Mouse (Mus musculus) central nervous system, embryonic 11.5 days (tissue): ENCODE measurements around the gene Mroh2b. TPM values are rescaled to one million over a fixed set of nuclear protein-coding genes. Genes with fewer than 3 reads are reported as not detected.

Experiments used
- polyA plus RNA-seq: library from polyadenylated mRNA; depleted of rRNA; stranded (reverse); fragments of >200 nt; gene quantifications from 2 replicates; pipeline ENCODE4 v1.2.3, GENCODE M21; 2012; rRNA removed

Mroh2b gene
- 0.01 TPM in 1 of 2 replicates, not detected in the other for polyA plus RNA-seq

DNA sequence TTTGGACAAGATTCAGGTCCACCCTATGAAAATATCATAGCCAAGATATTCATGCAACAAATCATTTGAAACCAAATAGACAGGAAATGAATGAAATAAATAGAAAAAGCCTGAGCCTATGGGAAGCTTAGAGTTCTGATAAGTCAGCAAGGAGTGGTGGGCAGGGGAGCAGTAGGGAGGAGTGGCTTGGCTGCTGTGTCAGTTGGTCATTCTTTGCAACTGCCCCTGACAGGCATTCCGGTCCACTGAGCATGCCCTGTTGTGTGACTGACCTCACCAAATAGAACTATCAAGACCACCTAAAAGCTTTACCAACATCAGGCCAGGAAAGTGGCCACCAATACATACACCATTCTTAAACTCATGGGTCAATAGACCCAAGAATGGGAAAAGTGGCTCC is at the start of gene Mroh2b:
TSS of gene Mroh2b (plus strand) at position 301 of the 400 bp plus-strand sequence.

Other genes with a start within 250 kb of the Mroh2b start
- gene C6, start 171.6 kb upstream of the Mroh2b start, polyA plus RNA-seq = not detected in 2 replicates
- gene C7, start 165.0 kb downstream of the Mroh2b start, polyA plus RNA-seq = 0.06 and 0.11 TPM in 2 replicates
- gene Card6, start 209.8 kb downstream of the Mroh2b start, polyA plus RNA-seq = 0.47 and 0.78 TPM in 2 replicates
- 1,784 and 2,115 TPM in 2 replicates for gene Rpl37, start 217.9 kb downstream of the Mroh2b start, polyA plus RNA-seq
- 10.2 and 15.1 TPM in 2 replicates for gene Prkaa1, start 245.1 kb downstream of the Mroh2b start, polyA plus RNA-seq